Mouse (Mus musculus): ENCODE results near the gene Smad3. TPM values are rescaled to one million over a fixed set of nuclear protein-coding genes. Genes with fewer than 3 reads are reported as not detected.

Gene Smad3
- total and polyA plus RNA-seq, 3 experiments: 0.81 to 1.5 (median 1.2) TPM

DNA sequence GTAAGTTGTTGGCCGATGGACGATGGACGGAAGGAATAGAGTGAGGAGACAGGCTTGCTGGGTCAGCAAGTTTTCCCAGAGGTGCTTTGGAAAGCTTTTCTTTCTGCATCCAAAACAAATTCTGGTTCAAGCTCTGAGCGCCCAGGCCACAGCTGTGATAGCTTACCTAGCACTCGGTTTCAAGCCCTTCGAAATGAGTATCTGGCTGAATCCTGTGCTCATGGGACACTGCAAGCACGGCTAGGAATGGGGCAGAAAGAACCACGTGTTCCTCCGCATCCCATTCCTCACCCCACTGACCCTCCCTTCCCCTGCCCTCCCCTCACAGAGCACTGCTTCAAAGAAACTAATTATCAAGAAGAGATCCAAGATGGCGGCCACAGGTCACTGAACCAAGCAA, 28.8 kb downstream of the Smad3 start:
- Histone ChIP-seq H3K27me3 (replicated peaks) (peaks cover 6% of the 10 kb centered on the region), H3K9me3 (replicated peaks; ENCODE audit: low read length) (no peaks in the 10 kb centered on the region), H3K27ac (ENCODE audit: insufficient read depth, low read depth) (no peak overlapping the region), H3K4me3 (replicated peaks in 1 of 3; ENCODE audit: low read depth in 2 of 3, low read length in 2 of 3, poor library complexity in 1 of 3) (no peak overlapping the region), H3K9ac (ENCODE audit: insufficient read depth, low read depth) (no peak overlapping the region), H3K4me1 (ENCODE audit: control insufficient read depth in 1 of 2, insufficient read depth in 2 of 2) (peaks cover 24 to 48% of the 10 kb centered on the region in 2 experiments), H3K36me3 (replicated peaks in 1 of 2; ENCODE audit: control insufficient read depth in 1 of 2, insufficient read depth in 1 of 2, low read length in 1 of 2) (no peaks in the 10 kb centered on the region), H3K79me2 (replicated peaks; ENCODE audit: control insufficient read depth, extremely low read depth, insufficient read depth, poor library complexity, severe bottlenecking) (no peaks in the 10 kb centered on the region), H3K4me2 (ENCODE audit: insufficient read depth, low read depth, poor library complexity, severe bottlenecking) (no peak overlapping the region)
- DNase-seq (ENCODE audit: extremely low read depth): no peak
- in situ Hi-C loops (cut with MboI; ENCODE audit: low pct_ligation_motif_present, low pct_unique_long_range_greater_than_20kb, low sequenced_read_pairs) (loop anchor here (10.0 kb wide), 1 partner anchor 594 kb away; no protein-coding TSS in a partner anchor), dilution Hi-C loops (cut with MboI; ENCODE audit: extremely low pct_ligation_motif_present, extremely low pct_unique_long_range_greater_than_20kb, low sequenced_read_pairs) (no loop called here)
- TF ChIP-seq ZMIZ1 (IDR thresholded peaks at IDR 0.05; ENCODE audit: low read depth, low read length) (no peak), RCOR1 (conservative IDR thresholded peaks at IDR 0.05; ENCODE audit: low read depth, low read length) (no peak), KAT2A (IDR thresholded peaks at IDR 0.05; ENCODE audit: insufficient replicate concordance, low read length) (no peak), ZNF384 (IDR thresholded peaks at IDR 0.05; ENCODE audit: low read depth, low read length) (no peak), BHLHE40 (IDR thresholded peaks at IDR 0.05; ENCODE audit: low read depth, low read length) (no peak), CHD2 (IDR thresholded peaks at IDR 0.05; ENCODE audit: low read length) (no peak), MAX (IDR thresholded peaks at IDR 0.05; ENCODE audit: low read length) (no peak), NELFE (IDR thresholded peaks at IDR 0.05; ENCODE audit: low read depth, low read length) (no peak), CHD1 (IDR thresholded peaks at IDR 0.05; ENCODE audit: low read depth, low read length) (no peak), SMC3 (IDR thresholded peaks at IDR 0.05; ENCODE audit: low read depth, low read length) (no peak), JUN (IDR thresholded peaks at IDR 0.05; ENCODE audit: insufficient read depth, low read depth, low read length) (no peak), USF1 (IDR thresholded peaks at IDR 0.05; ENCODE audit: low read depth, low read length) (no peak), USF2 (conservative IDR thresholded peaks at IDR 0.05; ENCODE audit: low read depth, low read length) (no peak), MYC (IDR thresholded peaks at IDR 0.05; ENCODE audit: low read depth, low read length) (no peak), RAD21 (IDR thresholded peaks at IDR 0.05; ENCODE audit: low read depth, low read length) (no peak), TCF12 (IDR thresholded peaks at IDR 0.05; ENCODE audit: low read depth, low read length) (no peak), POLR2AphosphoS2 (IDR thresholded peaks at IDR 0.05; ENCODE audit: low read depth, low read length) (no peak), EP300 (IDR thresholded peaks at IDR 0.05; ENCODE audit: low read length) (no peak), MAZ (IDR thresholded peaks at IDR 0.05; ENCODE audit: low read depth, low read length) (no peak)

DNA sequence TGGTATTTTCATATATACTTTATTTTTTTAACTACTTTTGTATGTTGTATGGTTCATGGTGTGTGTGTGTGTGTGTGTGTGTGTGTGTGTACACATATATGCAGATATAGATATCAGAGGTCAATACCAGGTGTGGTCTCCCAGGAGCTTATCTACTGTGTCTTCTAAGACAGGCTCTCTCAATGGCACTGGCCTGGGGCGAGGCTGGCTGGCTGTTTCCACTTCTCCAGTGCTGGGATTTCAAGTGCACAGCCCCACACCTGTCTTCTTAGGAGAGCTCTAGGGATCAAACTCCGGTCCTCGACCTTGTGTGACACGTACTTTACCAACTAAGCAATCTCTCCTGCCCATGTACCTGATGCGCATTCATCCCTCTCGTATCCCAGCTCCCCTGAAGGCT, 30.7 kb downstream of the Smad3 start:
- in situ Hi-C loops (cut with MboI; ENCODE audit: low pct_ligation_motif_present, low pct_unique_long_range_greater_than_20kb, low sequenced_read_pairs): loop anchor here (10.0 kb wide), 1 partner anchor 592 kb away; no protein-coding TSS in a partner anchor
- Histone ChIP-seq H3K9ac (ENCODE audit: insufficient read depth, low read depth) (no peak overlapping the region), H3K9me3 (replicated peaks; ENCODE audit: low read length) (no peaks in the 10 kb centered on the region), H3K27ac (ENCODE audit: insufficient read depth, low read depth) (no peak overlapping the region), H3K79me2 (replicated peaks; ENCODE audit: control insufficient read depth, extremely low read depth, insufficient read depth, poor library complexity, severe bottlenecking) (no peaks in the 10 kb centered on the region), H3K27me3 (replicated peaks) (peaks cover 6% of the 10 kb centered on the region), H3K36me3 (replicated peaks in 1 of 2; ENCODE audit: control insufficient read depth in 1 of 2, insufficient read depth in 1 of 2, low read length in 1 of 2) (no peaks in the 10 kb centered on the region), H3K4me2 (ENCODE audit: insufficient read depth, low read depth, poor library complexity, severe bottlenecking) (no peak overlapping the region), H3K4me1 (ENCODE audit: control insufficient read depth in 1 of 2, insufficient read depth in 2 of 2) (peaks cover 17 to 44% of the 10 kb centered on the region in 2 experiments), H3K4me3 (replicated peaks in 1 of 3; ENCODE audit: low read depth in 2 of 3, low read length in 2 of 3, poor library complexity in 1 of 3) (no peak overlapping the region)
- DNase-seq (ENCODE audit: extremely low read depth): no peak
- dilution Hi-C loops (cut with MboI; ENCODE audit: extremely low pct_ligation_motif_present, extremely low pct_unique_long_range_greater_than_20kb, low sequenced_read_pairs): no loop called here
- TF ChIP-seq ZKSCAN1 (IDR thresholded peaks at IDR 0.05; ENCODE audit: borderline replicate concordance, low read depth, low read length) (no peak), E2F4 (IDR thresholded peaks at IDR 0.05; ENCODE audit: insufficient replicate concordance, low read depth, low read length) (no peak), POLR2A (IDR thresholded peaks at IDR 0.05; ENCODE audit: low read depth, low read length) (no peak), BHLHE40 (IDR thresholded peaks at IDR 0.05; ENCODE audit: low read depth, low read length) (no peak), GABPA (IDR thresholded peaks at IDR 0.05; ENCODE audit: insufficient replicate concordance, low read depth, low read length) (no peak), MXI1 (IDR thresholded peaks at IDR 0.05; ENCODE audit: low read depth, low read length) (no peak)

Data from CH12.LX (cell line).